Mouse (Mus musculus): Measurements from ENCODE around the gene Fabp1. TPM values are rescaled to one million over a fixed set of nuclear protein-coding genes. Genes with fewer than 3 reads are reported as not detected.

Gene Fabp1
- not detected for total RNA-seq (2021)

- no peak for DNase-seq (ENCODE audit: extremely low spot score in 1 of 2, low spot score in 2 of 2)
- intact Hi-C loops (cut with DNase I): no loop called here
Observed at GRCm38 (mm10) chr6:71199612-71200011, at the start of gene Fabp1. Gene Fabp1 (plus strand): TSS chr6:71199827.

GRCm38 (mm10) chr6:71151098-71151497 is 48.5 kb upstream of the Fabp1 start:
- intact Hi-C loops (cut with DNase I): no loop called here
- DNase-seq (ENCODE audit: extremely low spot score in 1 of 2, low spot score in 2 of 2): no peak

GRCm38 (mm10) chr6:71153486-71153885 is 46.1 kb upstream of the Fabp1 start:
- no peak for DNase-seq (ENCODE audit: extremely low spot score in 1 of 2, low spot score in 2 of 2)
- intact Hi-C loops (cut with DNase I): no loop called here

- intact Hi-C loops (cut with DNase I): loop anchor here (5.0 kb wide), 1 partner anchor 242 kb away; no protein-coding TSS in a partner anchor
- no peak for DNase-seq (ENCODE audit: extremely low spot score in 1 of 2, low spot score in 2 of 2)
Observed at GRCm38 (mm10) chr6:71154861-71155260, 44.8 kb upstream of the Fabp1 start.

- intact Hi-C loops (cut with DNase I): loop anchor here (5.0 kb wide), 1 partner anchor 241 kb away; no protein-coding TSS in a partner anchor
- DNase-seq (ENCODE audit: extremely low spot score in 1 of 2, low spot score in 2 of 2): no peak
Observed at GRCm38 (mm10) chr6:71156674-71157326, 42.8 kb upstream of the Fabp1 start.

GRCm38 (mm10) chr6:71161290-71161689 is 38.3 kb upstream of the Fabp1 start:
- DNase-seq (ENCODE audit: extremely low spot score in 1 of 2, low spot score in 2 of 2): no peak
- intact Hi-C loops (cut with DNase I): no loop called here

- intact Hi-C loops (cut with DNase I): no loop called here
- no peak for DNase-seq (ENCODE audit: extremely low spot score in 1 of 2, low spot score in 2 of 2)
Observed at GRCm38 (mm10) chr6:71162269-71162668, 37.4 kb upstream of the Fabp1 start.

GRCm38 (mm10) chr6:71164394-71164793 is 35.2 kb upstream of the Fabp1 start:
- DNase-seq (ENCODE audit: extremely low spot score in 1 of 2, low spot score in 2 of 2): no peak
- intact Hi-C loops (cut with DNase I): no loop called here

- intact Hi-C loops (cut with DNase I): loop anchor here (5.0 kb wide), 2 partner anchors 96 to 256 kb away; no protein-coding TSS in a partner anchor
- no peak for DNase-seq (ENCODE audit: extremely low spot score in 1 of 2, low spot score in 2 of 2)
Observed at GRCm38 (mm10) chr6:71166551-71167169, 33.0 kb upstream of the Fabp1 start.

- DNase-seq (ENCODE audit: extremely low spot score in 1 of 2, low spot score in 2 of 2): no peak
- intact Hi-C loops (cut with DNase I): loop anchor here (5.0 kb wide), 1 partner anchor 224 kb away; no protein-coding TSS in a partner anchor
Observed at GRCm38 (mm10) chr6:71172812-71173580, 26.6 kb upstream of the Fabp1 start.

GRCm38 (mm10) chr6:71180596-71180995 is 19.0 kb upstream of the Fabp1 start:
- intact Hi-C loops (cut with DNase I): no loop called here
- DNase-seq (ENCODE audit: extremely low spot score in 1 of 2, low spot score in 2 of 2): no peak

GRCm38 (mm10) chr6:71184941-71185604 is 14.6 kb upstream of the Fabp1 start:
- DNase-seq (ENCODE audit: extremely low spot score in 1 of 2, low spot score in 2 of 2): no peak
- intact Hi-C loops (cut with DNase I): no loop called here

- DNase-seq (ENCODE audit: extremely low spot score in 1 of 2, low spot score in 2 of 2): no peak
- intact Hi-C loops (cut with DNase I): no loop called here
Observed at GRCm38 (mm10) chr6:71189578-71189977, 10.0 kb upstream of the Fabp1 start.

- DNase-seq (ENCODE audit: extremely low spot score in 1 of 2, low spot score in 2 of 2): no peak
- intact Hi-C loops (cut with DNase I): loop anchor here (5.0 kb wide), 1 partner anchor 57 kb away; no protein-coding TSS in a partner anchor
Observed at GRCm38 (mm10) chr6:71190501-71190900, 9.1 kb upstream of the Fabp1 start.

GRCm38 (mm10) chr6:71193151-71193740 is 6.4 kb upstream of the Fabp1 start:
- intact Hi-C loops (cut with DNase I): loop anchor here (5.0 kb wide), 1 partner anchor 54 kb away; no protein-coding TSS in a partner anchor
- no peak for DNase-seq (ENCODE audit: extremely low spot score in 1 of 2, low spot score in 2 of 2)

GRCm38 (mm10) chr6:71196107-71196506 is 3.5 kb upstream of the Fabp1 start:
- DNase-seq (ENCODE audit: extremely low spot score in 1 of 2, low spot score in 2 of 2): no peak
- intact Hi-C loops (cut with DNase I): no loop called here

GRCm38 (mm10) chr6:71197636-71198535 is 1.7 kb upstream of the Fabp1 start:
- intact Hi-C loops (cut with DNase I): no loop called here

GRCm38 (mm10) chr6:71201925-71202324 is 2.3 kb downstream of the Fabp1 start:
- DNase-seq (ENCODE audit: extremely low spot score in 1 of 2, low spot score in 2 of 2): no peak
- intact Hi-C loops (cut with DNase I): no loop called here

More at GRCm38 (mm10) chr6:71197636-71198535, 1.7 kb upstream of the Fabp1 start:
- DNase-seq (ENCODE audit: extremely low spot score in 1 of 2, low spot score in 2 of 2): no peak

All from left cerebral cortex, postnatal 10 days (tissue).